Mouse (Mus musculus) thymus, adult 18-20 months (tissue): ENCODE data around the gene Spink4.

Source experiments
- DNase-seq, 2 experiments: peaks; one replicate each; pipeline ENCODE4 v3.0.0; 2022; ENCODE audit warnings: mixed read lengths in 2 of 2

The Spink4 gene

DNA sequence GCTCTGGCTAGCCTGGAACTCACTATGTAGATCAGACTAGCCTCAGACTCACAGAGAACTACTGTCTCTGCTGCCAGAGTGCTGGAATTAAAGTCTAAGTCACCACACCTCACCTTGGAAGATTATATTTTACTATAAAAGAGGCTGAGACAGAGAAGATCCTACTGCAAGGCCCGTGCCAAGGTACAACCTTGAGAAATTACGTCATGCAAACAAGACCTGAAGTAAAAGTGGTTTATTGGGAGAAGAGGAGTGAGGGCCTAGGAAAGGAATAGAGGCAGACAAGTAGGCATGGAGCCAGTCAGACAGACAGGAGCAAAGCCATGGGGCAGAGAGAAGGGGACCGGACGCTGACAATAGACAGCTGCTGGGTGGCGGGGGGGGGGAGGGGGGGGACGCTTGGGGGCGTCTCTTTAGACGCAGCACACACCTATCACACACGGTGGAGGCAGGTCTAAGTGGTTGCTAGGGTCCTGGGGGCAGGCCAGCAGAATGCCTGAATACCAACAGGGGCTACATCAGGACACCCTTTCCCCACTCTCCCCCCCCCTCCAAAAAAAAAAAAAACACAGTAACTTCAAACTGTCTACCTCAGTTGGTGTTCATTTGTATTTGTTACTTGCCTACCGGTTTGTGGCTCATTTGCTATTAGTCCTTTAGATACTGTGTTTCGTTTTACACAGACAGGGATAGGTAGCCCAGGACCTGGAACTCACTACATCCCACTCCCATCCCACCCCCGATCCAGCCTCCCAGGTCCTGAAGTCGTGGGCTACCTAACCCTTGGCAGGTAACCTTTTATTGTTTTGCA lies 50.1 kb downstream of the Spink4 start:
- no peak for DNase-seq

DNA sequence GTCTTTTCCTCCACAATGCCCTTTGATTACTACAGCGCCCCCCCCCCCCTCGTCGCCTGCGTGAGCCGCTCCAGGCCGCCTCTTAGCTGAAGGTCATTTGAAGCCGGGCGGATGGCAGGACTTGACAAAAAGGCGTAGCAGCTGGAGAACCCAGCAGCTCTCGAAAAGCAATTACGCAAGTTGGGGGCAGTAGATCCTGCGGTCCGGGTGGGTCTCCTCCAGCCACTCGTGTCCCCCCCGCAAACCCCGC lies 50.7 kb downstream of the Spink4 start:
- no peak for DNase-seq

DNA sequence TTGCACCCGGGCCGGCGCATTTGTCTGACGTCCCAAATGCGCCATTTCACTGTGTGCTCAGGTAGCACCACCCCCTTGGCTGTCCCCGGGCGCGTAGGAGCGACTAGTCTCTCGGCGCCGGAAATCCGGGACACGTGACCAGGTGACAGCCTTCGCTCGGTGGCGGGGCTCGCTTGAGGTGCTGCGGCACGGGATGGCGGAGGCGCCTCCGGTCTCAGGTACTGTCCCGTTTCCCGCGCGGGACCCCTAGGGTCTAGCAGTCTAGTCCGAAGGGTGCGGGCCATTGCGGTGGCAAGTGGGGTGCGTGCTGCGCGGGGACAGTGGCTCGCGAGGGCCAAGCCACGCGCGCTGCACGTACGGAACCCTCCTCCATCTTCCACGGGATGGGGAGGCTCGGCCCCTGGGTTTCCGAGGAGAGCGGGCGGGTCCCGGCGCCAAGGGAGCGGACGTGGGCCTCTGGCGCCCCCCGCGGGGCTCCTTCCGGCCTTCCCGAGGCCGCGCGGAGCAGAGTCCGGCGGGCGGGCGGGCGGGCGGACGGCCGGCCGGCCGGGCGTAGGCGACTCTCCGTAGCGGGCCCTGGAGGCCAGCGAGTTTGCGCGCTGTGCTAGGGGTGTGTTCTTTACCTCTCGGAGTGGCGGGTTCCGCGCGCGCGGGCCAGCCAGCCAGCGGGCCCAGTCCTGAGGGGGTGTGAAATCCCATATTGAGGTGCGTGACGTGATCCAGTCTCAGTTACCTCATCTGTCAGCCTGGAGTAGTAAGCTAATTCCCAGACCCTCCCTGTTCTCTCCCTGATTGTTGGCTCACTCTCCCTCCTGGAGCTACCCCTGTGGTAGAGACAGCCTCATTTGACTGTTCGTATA lies 51.2 kb downstream of the Spink4 start, which contains the start of gene Nfx1:
Gene Nfx1, plus strand, starts transcription at position 65 of the 860 bp plus-strand sequence.
- peak; percentile 94 for DNase-seq

DNA sequence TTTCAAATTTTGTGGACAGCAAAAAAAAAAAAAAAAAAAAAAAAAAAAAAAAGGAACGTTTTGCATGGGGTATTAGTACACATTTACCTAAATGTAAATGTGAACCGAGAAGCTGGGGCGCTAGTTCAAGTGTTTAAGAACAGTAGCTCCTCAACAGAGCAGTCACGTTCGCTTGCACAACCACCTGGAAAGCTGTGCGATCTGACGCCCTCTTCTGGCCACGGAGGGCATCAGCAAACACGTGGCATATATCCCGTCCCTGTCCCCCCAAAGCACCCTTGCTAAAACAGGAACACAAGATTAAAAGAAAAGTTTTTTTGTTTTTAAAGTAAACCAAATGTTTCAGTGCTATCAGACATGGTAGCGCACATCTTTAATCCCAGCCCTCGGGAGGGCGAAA lies 51.9 kb downstream of the Spink4 start:
- peak in 1 of 2 experiments; percentile 22 for DNase-seq

DNA sequence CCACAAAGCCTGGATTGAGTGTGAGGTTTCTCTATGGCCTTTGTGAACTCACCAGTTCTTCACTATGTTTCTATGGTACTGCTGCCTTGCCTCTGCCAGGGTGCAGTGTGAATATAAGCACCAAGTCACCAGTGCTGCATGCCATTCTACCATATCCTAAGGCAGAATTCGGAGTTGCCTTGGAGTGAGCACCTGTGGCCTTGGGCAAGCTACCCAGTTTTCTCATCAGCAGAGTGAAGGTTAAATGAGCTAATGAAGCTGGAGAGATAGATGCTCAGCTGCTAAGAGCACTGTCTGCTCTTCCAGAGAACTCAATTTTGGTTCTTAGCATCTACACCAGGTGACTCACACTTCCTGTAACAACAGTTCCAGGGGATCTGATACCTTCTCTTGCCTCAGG lies 54.2 kb downstream of the Spink4 start:
- no peak for DNase-seq

DNA sequence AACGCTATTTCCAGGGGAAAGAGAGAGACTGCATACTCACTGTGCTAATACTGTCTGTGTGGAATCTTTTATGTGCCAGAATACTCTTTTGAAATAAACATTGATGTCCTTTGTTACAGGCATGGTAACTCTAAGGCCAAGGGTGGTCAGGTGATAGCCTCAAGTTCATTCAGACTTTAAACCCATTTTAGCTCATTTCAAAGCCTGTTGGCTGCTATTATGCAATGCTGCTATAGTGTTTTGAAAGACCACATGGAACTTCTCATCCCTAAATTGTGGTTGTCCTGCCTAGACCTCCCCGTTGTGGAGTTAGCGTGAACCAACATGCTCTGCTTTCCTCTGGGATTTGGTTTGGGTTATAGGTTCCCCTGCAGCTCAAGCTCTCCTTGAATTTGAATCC lies 55.8 kb downstream of the Spink4 start:
- no peak for DNase-seq

DNA sequence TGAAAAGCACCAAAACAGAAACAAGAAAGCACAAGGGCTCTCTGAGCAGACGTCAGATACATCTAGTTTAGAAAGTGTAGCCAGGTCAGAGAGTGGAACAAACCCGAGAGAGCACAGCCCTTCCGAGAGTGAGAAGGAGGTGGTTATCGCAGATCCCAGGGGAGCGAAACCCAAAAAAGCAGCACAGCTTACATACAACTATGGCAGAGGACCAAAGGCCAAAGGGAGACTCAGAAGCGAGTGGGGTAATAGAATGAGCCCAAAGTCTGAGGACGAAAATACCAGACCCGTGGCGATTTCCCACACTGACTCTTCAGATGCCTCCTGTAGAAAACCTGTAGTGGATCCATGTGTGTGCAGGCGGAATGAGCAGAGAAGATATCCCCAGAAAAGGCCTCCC lies 56.8 kb downstream of the Spink4 start:
- DNase-seq = no peak

DNA sequence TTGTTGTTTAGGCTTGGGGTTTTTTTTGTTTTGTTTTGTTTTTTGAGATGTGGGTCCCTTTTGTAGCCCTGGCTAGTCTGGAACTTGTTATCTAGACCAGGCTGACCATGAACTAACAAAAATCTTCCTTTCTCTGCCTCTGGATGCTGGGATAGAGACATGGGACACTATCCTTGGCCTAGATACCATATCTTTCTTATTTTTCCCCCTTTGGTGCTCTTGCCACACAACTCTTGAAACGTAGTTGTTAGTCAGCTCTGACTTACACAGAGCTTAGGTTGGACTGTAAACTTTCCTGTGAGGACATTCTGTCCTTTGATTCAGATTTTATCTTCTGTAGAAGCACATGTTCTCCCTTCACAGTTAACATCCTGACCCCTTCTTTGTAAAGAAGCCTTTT lies 59.6 kb downstream of the Spink4 start:
- DNase-seq = no peak
